Mouse (Mus musculus) lung, embryonic 14.5 days (tissue): ENCODE results near the gene Tnfrsf13b. TPM values are rescaled to one million over a fixed set of nuclear protein-coding genes. Genes with fewer than 3 reads are reported as not detected.
A peak's percentile ranks its signal among the peaks of the same experiment; 100 is the strongest.
"Not testable (repeated sequence)": the region's sequence is repeated elsewhere in the genome, so short reads cannot be mapped to it uniquely, and the experiment has no call there.

Experiments
- ATAC-seq: fragments of 200-750 bp; cut with Nextera tagmentation; 2 replicates; pipeline ENCODE4 v1.8.0; 2017; ENCODE audit warnings: mild to moderate bottlenecking, moderate TSS enrichment, moderate library complexity; ENCODE audit not compliant: insufficient read depth
- DNase-seq: peaks from one replicate; pipeline ENCODE4 v3.0.0-alpha.2; 2015
- H3K27ac ChIP-seq: fragments of 300-500 bp; sonication (generic); 2 replicates; pipeline ENCODE4 v1.5.1; 2014; ENCODE audit warnings: low read depth, mild to moderate bottlenecking, moderate library complexity
- H3K27me3 ChIP-seq: fragments of 300-500 bp; sonication (generic); 2 replicates; pipeline ENCODE4 v1.6.1; 2014; ENCODE audit warnings: low read length, control low read depth; ENCODE audit not compliant: insufficient read depth
- H3K36me3 ChIP-seq: fragments of 300-500 bp; sonication (generic); 2 replicates; pipeline ENCODE4 v1.6.1; 2014; ENCODE audit warnings: control low read depth; ENCODE audit not compliant: insufficient read depth
- H3K4me1 ChIP-seq: fragments of 300-500 bp; sonication (generic); 2 replicates; pipeline ENCODE4 v1.6.1; 2014; ENCODE audit warnings: antibody characterized with exemption, control low read depth; ENCODE audit not compliant: insufficient read depth
- H3K4me2 ChIP-seq: fragments of 300-500 bp; sonication (generic); 2 replicates; pipeline ENCODE4 v1.6.1; 2014; ENCODE audit warnings: mild to moderate bottlenecking
- H3K4me3 ChIP-seq: fragments of 300-500 bp; sonication (generic); 2 replicates; pipeline ENCODE4 v1.5.1; 2014; ENCODE audit warnings: low read depth, low read length
- H3K9ac ChIP-seq: fragments of 300-500 bp; sonication (generic); 2 replicates; pipeline ENCODE4 v1.6.1; 2014
- H3K9me3 ChIP-seq: fragments of 300-500 bp; sonication (generic); 2 replicates; pipeline ENCODE4 v1.6.1; 2016; ENCODE audit warnings: low read depth, low read length, control low read depth
- CTCF ChIP-seq: IDR thresholded peaks from 2 replicates; pipeline ENCODE4 v1.5.1; 2016; ENCODE audit warnings: antibody characterized with exemption, low read depth
- WGBS: fragments of 180-500 bp; shearing (Covaris S2); extraction: QIAGEN DNeasy Blood & Tissue Kit; methylation state at CpG from one replicate; pipeline ENCODE4 v1.1.7; 2014; 5-methylcytosine and 5-hydroxymethylcytosine counted together
- polyA plus RNA-seq: library from polyadenylated mRNA; unstranded; fragments of >200 nt; fragmentation: Nextera tagmentation; extraction: Ambion mirVana; gene quantifications from 2 replicates; pipeline ENCODE4 v1.2.1, GENCODE M21; 2014

Gene Tnfrsf13b
- polyA plus RNA-seq, 1 experiment from 2014 or later: 2.3 TPM

- no peak for TF ChIP-seq CTCF
- peaks cover 35% of the 10 kb centered on the region for H3K36me3 ChIP-seq
- no peaks in the 10 kb centered on the region for H3K9me3 ChIP-seq
- H3K4me3 ChIP-seq: no peak overlapping the region
- 81% methylated on average over 5 of the region's 5 CpGs for WGBS
- H3K4me1 ChIP-seq: peaks cover 3% of the 10 kb centered on the region; the same call in 1 of the 2 replicates
- no peak overlapping the region for H3K4me2 ChIP-seq
- H3K9ac ChIP-seq: no peak overlapping the region
- H3K27me3 ChIP-seq: no peaks in the 10 kb centered on the region
- no peak for ATAC-seq
- no peak overlapping the region for H3K27ac ChIP-seq
- DNase-seq: no peak
These were observed 43.6 kb downstream of the Tnfrsf13b start for GRCm38 (mm10) chr11:61170184-61170583.

- not testable (repeated sequence) for DNase-seq, H3K27ac ChIP-seq, H3K9me3 ChIP-seq, H3K36me3 ChIP-seq, ATAC-seq, H3K4me1 ChIP-seq, H3K27me3 ChIP-seq
- peak overlapping the region; percentile 96 for H3K4me3 ChIP-seq
- 31% methylated on average over 15 of the region's 15 CpGs for WGBS
- H3K9ac ChIP-seq: peak overlapping the region; percentile 99
- peak overlapping the region; percentile 68 for H3K4me2 ChIP-seq
These were observed 46.9 kb downstream of the Tnfrsf13b start for GRCm38 (mm10) chr11:61173477-61173876.

GRCm38 (mm10) chr11:61174291-61174820, 47.8 kb downstream of the Tnfrsf13b start:
- TF ChIP-seq CTCF: peak; percentile 83
- H3K9me3 ChIP-seq: no peaks in the 10 kb centered on the region
- H3K4me2 ChIP-seq: peak overlapping the region; percentile 68
- peak overlapping the region; percentile 99 for H3K9ac ChIP-seq
- DNase-seq: peak; percentile 79
- under 1% methylated on average over 27 of the region's 28 CpGs for WGBS
- H3K36me3 ChIP-seq: 0 out of 2 replicates have a peak, but pooled peaks cover 3% of the 10 kb centered on the region
- H3K4me3 ChIP-seq: peak overlapping the region; percentile 96
- H3K27me3 ChIP-seq: no peaks in the 10 kb centered on the region
- peak overlapping the region; percentile 97 for H3K27ac ChIP-seq
- peak; percentile 55 for ATAC-seq
- H3K4me1 ChIP-seq: peaks cover 3% of the 10 kb centered on the region; the same call in 1 of the 2 replicates

GRCm38 (mm10) chr11:61174821-61175658, 48.5 kb downstream of the Tnfrsf13b start, which contains the start of gene Usp22:
TSS of gene Usp22 (minus strand) at chr11:61175055.
- Histone ChIP-seq H3K4me1 (peaks cover 3% of the 10 kb centered on the region; the same call in 1 of the 2 replicates), H3K4me3 (peak within 1 kb of the TSS; percentile 96), H3K9ac (peak within 1 kb of the TSS; percentile 99), H3K27me3 (no peaks in the 10 kb centered on the region), H3K4me2 (peak within 1 kb of the TSS; percentile 68), H3K9me3 (no peaks in the 10 kb centered on the region), H3K36me3 (0 out of 2 replicates have a peak, but pooled peaks cover 3% of the 10 kb centered on the region), H3K27ac (peak within 1 kb of the TSS; percentile 97)
- DNase-seq (peak; percentile 100), ATAC-seq (peak; percentile 98)
- no peak for TF ChIP-seq CTCF
- WGBS: under 1% methylated on average over 68 of the region's 69 CpGs

- Histone ChIP-seq H3K4me2 (peak overlapping the region; percentile 61), H3K4me3 (peak overlapping the region; percentile 96), H3K9ac (no peak overlapping the region), H3K4me1 (peaks cover 3% of the 10 kb centered on the region; the same call in 1 of the 2 replicates), H3K36me3 (0 out of 2 replicates have a peak, but pooled peaks cover 3% of the 10 kb centered on the region), H3K27ac (no peak overlapping the region), H3K9me3 (no peaks in the 10 kb centered on the region), H3K27me3 (no peaks in the 10 kb centered on the region)
- ATAC-seq (no peak), DNase-seq (no peak)
- no peak for TF ChIP-seq CTCF
- 68% methylated on average over 5 of the region's 5 CpGs for WGBS
These were observed 49.2 kb downstream of the Tnfrsf13b start for GRCm38 (mm10) chr11:61175778-61176177.

GRCm38 (mm10) chr11:61176321-61176720, 49.8 kb downstream of the Tnfrsf13b start:
- ATAC-seq: no peak
- 79% methylated on average over 1 of the region's 1 CpGs for WGBS
- Histone ChIP-seq H3K4me1 (peaks cover 3% of the 10 kb centered on the region; the same call in 1 of the 2 replicates), H3K36me3 (no peaks in the 10 kb centered on the region), H3K4me2 (no peak overlapping the region), H3K27me3 (no peaks in the 10 kb centered on the region), H3K4me3 (no peak overlapping the region), H3K9ac (no peak overlapping the region), H3K9me3 (no peaks in the 10 kb centered on the region), H3K27ac (no peak overlapping the region)
- no peak for DNase-seq
- TF ChIP-seq CTCF: no peak

- H3K9me3 ChIP-seq: no peaks in the 10 kb centered on the region
- H3K27me3 ChIP-seq: no peaks in the 10 kb centered on the region
- no peak overlapping the region for H3K4me3 ChIP-seq
- no peak overlapping the region for H3K4me2 ChIP-seq
- no peaks in the 10 kb centered on the region for H3K4me1 ChIP-seq
- H3K9ac ChIP-seq: no peak overlapping the region
- ATAC-seq: no peak
- WGBS: 84% methylated on average over 3 of the region's 3 CpGs
- no peak for DNase-seq
- H3K27ac ChIP-seq: no peak overlapping the region
- no peak for TF ChIP-seq CTCF
- no peaks in the 10 kb centered on the region for H3K36me3 ChIP-seq
These were observed 53.8 kb downstream of the Tnfrsf13b start for GRCm38 (mm10) chr11:61180361-61180760.
